ENCODE assay signal across 8 mouse cellular contexts in genomic region chr4:149611376-149612044, GRCm38 (mm10). TPM values are rescaled to one million over a fixed set of nuclear protein-coding genes. Genes with fewer than 3 reads are reported as not detected.
DNase-seq lines count a peak whose midpoint lies in the region; ATAC-seq and TF ChIP-seq lines count a peak whose summit lies in the region.

No protein-coding gene starts in this region.

- peak; percentile 30 to 74 for DNase-seq in adrenal gland, adult (ENCODE audit: inconsistent age in 2 of 2, low spot score in 1 of 2)
- DNase-seq in adrenal gland, adult 8-10 months = no peak
- peak in 1 of 2 experiments; percentile 62 for DNase-seq in layer of hippocampus, adult 2 months (ENCODE audit: low spot score in 2 of 2)
- DNase-seq in layer of hippocampus, adult 9-11 months = no peak
- DNase-seq in cerebellum, postnatal 14 days = peak; percentile 79 to 82
- peak; percentile 81 for DNase-seq in limb, embryonic 11.5 days (ENCODE audit: low spot score)
- DNase-seq in thymus, postnatal 25 days = peak; percentile 51

- peak; percentile 95 for TF ChIP-seq CTCF in layer of hippocampus, adult 2 months (conservative IDR thresholded peaks at IDR 0.05)
- peak; percentile 75 for TF ChIP-seq CTCF in ES-Bruce4 (IDR thresholded peaks at IDR 0.05; ENCODE audit: low read depth, low read length)

- no peaks in the 10 kb centered on the region for H3K4me1 ChIP-seq in ES-Bruce4 (ENCODE audit: control insufficient read depth, insufficient read depth, low read length)
- peaks cover 13% of the 10 kb centered on the region for H3K4me1 ChIP-seq in limb, embryonic 11.5 days (ENCODE audit: control insufficient read depth, insufficient read depth, low read length)

- 0 out of 2 replicates have a peak, but pooled peaks cover 2% of the 10 kb centered on the region for H3K36me3 ChIP-seq in ES-Bruce4 (ENCODE audit: control insufficient read depth, insufficient read depth, low read length, poor library complexity, severe bottlenecking)
- H3K36me3 ChIP-seq in limb, embryonic 11.5 days (ENCODE audit: control insufficient read depth, insufficient read depth, low read length) = no peaks in the 10 kb centered on the region

- no peak overlapping the region for H3K9ac ChIP-seq in ES-Bruce4 (ENCODE audit: low read depth, poor library complexity, severe bottlenecking)
- no peak overlapping the region for H3K9ac ChIP-seq in limb, embryonic 11.5 days (ENCODE audit: low read length)

- 48% methylated on average over 10 of the region's 10 CpGs for WGBS in limb, embryonic 11.5 days

- ATAC-seq in limb, embryonic 11.5 days (ENCODE audit: insufficient number of reproducible peaks, low FRiP score, low TSS enrichment, low read depth) = no peak

- H3K27me3 ChIP-seq in ES-Bruce4 (ENCODE audit: control insufficient read depth, insufficient read depth, low read length, poor library complexity, severe bottlenecking) = no peaks in the 10 kb centered on the region
- H3K27me3 ChIP-seq in limb, embryonic 11.5 days (ENCODE audit: control insufficient read depth, insufficient read depth, low read length) = no peaks in the 10 kb centered on the region

- TF ChIP-seq EP300 in ES-Bruce4 (IDR thresholded peaks at IDR 0.05; ENCODE audit: insufficient read depth, low read depth, low read length) = no peak

- no peak overlapping the region for H3K4me3 ChIP-seq in layer of hippocampus, adult 2 months
- H3K4me3 ChIP-seq in ES-Bruce4 (ENCODE audit: low read depth, low read length) = no peak overlapping the region
- no peak overlapping the region for H3K4me3 ChIP-seq in limb, embryonic 11.5 days (ENCODE audit: low read depth, low read length)

- no peaks in the 10 kb centered on the region for H3K9me3 ChIP-seq in ES-Bruce4 (replicated peaks; ENCODE audit: control insufficient read depth, insufficient read depth, low read length, poor library complexity, severe bottlenecking)
- H3K9me3 ChIP-seq in limb, embryonic 11.5 days (ENCODE audit: control insufficient read depth, low read length) = no peaks in the 10 kb centered on the region

- no peak overlapping the region for H3K27ac ChIP-seq in layer of hippocampus, adult 2 months
- H3K27ac ChIP-seq in ES-Bruce4 (ENCODE audit: insufficient read depth, low read length) = no peak overlapping the region
- H3K27ac ChIP-seq in limb, embryonic 11.5 days (replicated peaks; ENCODE audit: low read depth, low read length) = no peak overlapping the region

- H3K4me2 ChIP-seq in limb, embryonic 11.5 days (ENCODE audit: low read depth, severe bottlenecking) = no peak overlapping the region

- TF ChIP-seq POLR2A in ES-Bruce4 (IDR thresholded peaks at IDR 0.05; ENCODE audit: insufficient read depth, low read length) = no peak

RNA-seq across cellular contexts. Expression of gene Clstn1, which starts 25.2 kb away (rescaled TPM):
- total RNA-seq in adrenal gland, adult 8-10 months (2022) = 100 to 1,000 TPM; 106 to 164 (median 136) TPM
- 100 to 1,000 TPM; 748 to 817 TPM for total RNA-seq in layer of hippocampus, adult 2 months (2021)
- polyA plus RNA-seq in ES-Bruce4 (2011; ENCODE audit: insufficient read depth, insufficient read length, low read depth, missing spikeins) = 59.2 and 60.5 TPM in 2 replicates
- polyA plus RNA-seq in limb, embryonic 11.5 days (2014; fragmentation: Nextera tagmentation; extraction: Ambion mirVana) = 24.7 and 30.6 TPM in 2 replicates

Comparison
In these comparisons a context has a peak if more than half of its experiments do, and no peak if none do; other contexts are left out.
1. DNase-seq: peak in adrenal gland, adult (2 of 2), cerebellum, postnatal 14 days (2 of 2), limb, embryonic 11.5 days (single experiment) and thymus, postnatal 25 days (single experiment); none in adrenal gland, adult 8-10 months (single experiment) and layer of hippocampus, adult 9-11 months (single experiment).
2. RNA of gene Clstn1, which starts 25.2 kb away (total RNA-seq): 748 to 817 TPM in layer of hippocampus, adult 2 months; 106 to 164 TPM in adrenal gland, adult 8-10 months; every median in the first group is over 4 times any median in the second.